Mouse (Mus musculus): ENCODE measurements around the gene Slc31a1. TPM values are rescaled to one million over a fixed set of nuclear protein-coding genes. Genes with fewer than 3 reads are reported as not detected.

Gene Slc31a1
- 9.0 and 21.7 TPM in 2 replicates for polyA plus RNA-seq (2012; rRNA removed; ENCODE audit: low replicate concordance)

GRCm38 (mm10) chr4:62360088-62360804, at the start of gene Slc31a1, which contains the start of gene Fkbp15:
Gene Slc31a1 (plus strand): TSS chr4:62360727.
Gene Fkbp15 (minus strand): TSS chr4:62360548.

GRCm38 (mm10) chr4:62408601-62409282, 48.2 kb downstream of the Slc31a1 start, which contains the start of the genes Cdc26 and Prpf4:
Gene Cdc26 (minus strand): TSS chr4:62408642.
Gene Prpf4 (plus strand): TSS chr4:62408797.

GRCm38 (mm10) chr4:62435081-62435480, 74.6 kb downstream of the Slc31a1 start, which contains the start of gene Rnf183:
Gene Rnf183 (minus strand): TSS chr4:62435252.

Other genes with a start within 250 kb of the Slc31a1 start
- gene Mup21, start 209.9 kb upstream of the Slc31a1 start, polyA plus RNA-seq (2012; rRNA removed; ENCODE audit: low replicate concordance) = not detected in 2 replicates
- gene Zfp37, start 129.7 kb upstream of the Slc31a1 start, polyA plus RNA-seq (2012; rRNA removed; ENCODE audit: low replicate concordance) = 0.13 and 0.50 TPM in 2 replicates
- gene Slc31a2, start 98.2 kb upstream of the Slc31a1 start, polyA plus RNA-seq (2012; rRNA removed; ENCODE audit: low replicate concordance) = 19.1 and 38.9 TPM in 2 replicates
- gene Fkbp15, start 179 bp upstream of the Slc31a1 start, polyA plus RNA-seq (2012; rRNA removed; ENCODE audit: low replicate concordance) = 42.8 and 49.2 TPM in 2 replicates
- 19.6 and 32.2 TPM in 2 replicates for gene Cdc26, start 47.9 kb downstream of the Slc31a1 start, polyA plus RNA-seq (2012; rRNA removed; ENCODE audit: low replicate concordance)
- gene Prpf4, start 48.1 kb downstream of the Slc31a1 start, polyA plus RNA-seq (2012; rRNA removed; ENCODE audit: low replicate concordance) = 9.4 and 14.1 TPM in 2 replicates
- 0.24 and 0.49 TPM in 2 replicates for gene Rnf183, start 74.5 kb downstream of the Slc31a1 start, polyA plus RNA-seq (2012; rRNA removed; ENCODE audit: low replicate concordance)
- gene Wdr31, start 110.2 kb downstream of the Slc31a1 start, polyA plus RNA-seq (2012; rRNA removed; ENCODE audit: low replicate concordance) = 0.62 and 1.2 TPM in 2 replicates
- 10.6 and 11.3 TPM in 2 replicates for gene Bspry, start 119.3 kb downstream of the Slc31a1 start, polyA plus RNA-seq (2012; rRNA removed; ENCODE audit: low replicate concordance)
- 12.1 and 15.6 TPM in 2 replicates for gene Hdhd3, start 142.7 kb downstream of the Slc31a1 start, polyA plus RNA-seq (2012; rRNA removed; ENCODE audit: low replicate concordance)
- 132 and 139 TPM in 2 replicates for gene Alad, start 159.2 kb downstream of the Slc31a1 start, polyA plus RNA-seq (2012; rRNA removed; ENCODE audit: low replicate concordance)
- gene Pole3, start 164.3 kb downstream of the Slc31a1 start, polyA plus RNA-seq (2012; rRNA removed; ENCODE audit: low replicate concordance) = 10.1 and 17.1 TPM in 2 replicates
- gene 4933430I17Rik, start 164.6 kb downstream of the Slc31a1 start, polyA plus RNA-seq (2012; rRNA removed; ENCODE audit: low replicate concordance) = 0.22 TPM in 1 of 2 replicates, not detected in the other
- 78.3 and 83.9 TPM in 2 replicates for gene Rgs3, start 199.1 kb downstream of the Slc31a1 start, polyA plus RNA-seq (2012; rRNA removed; ENCODE audit: low replicate concordance)